Mouse (Mus musculus) cortical plate, adult 2 months (tissue): Measurements from ENCODE around the gene Fabp3.

Source experiments
- CTCF ChIP-seq: fragments of 200-500 bp; IDR thresholded peaks from 2 replicates; pipeline ENCODE4 v1.5.1; 2011; ENCODE audit warnings: mild to moderate bottlenecking, control low read depth, low read length; ENCODE audit not compliant: insufficient read depth; ENCODE audit errors: extremely low read depth
- POLR2A ChIP-seq: fragments of 200-500 bp; IDR thresholded peaks from 2 replicates; pipeline ENCODE4 v1.6.1; 2011; ENCODE audit warnings: mild to moderate bottlenecking, low read length, control low read depth; ENCODE audit not compliant: insufficient read depth; ENCODE audit errors: extremely low read depth

- TF ChIP-seq CTCF = no peak
- TF ChIP-seq POLR2A = no peak
Measured at GRCm38 (mm10) chr4:130266601-130267000, 41.8 kb upstream of the Fabp3 start.
